Mouse (Mus musculus): ENCODE measurements around the gene Gnmt. TPM values are rescaled to one million over a fixed set of nuclear protein-coding genes. Genes with fewer than 3 reads are reported as not detected.

The Gnmt gene
- polyA plus RNA-seq, 1 experiment from 2014 or later: 0.33 TPM

DNA sequence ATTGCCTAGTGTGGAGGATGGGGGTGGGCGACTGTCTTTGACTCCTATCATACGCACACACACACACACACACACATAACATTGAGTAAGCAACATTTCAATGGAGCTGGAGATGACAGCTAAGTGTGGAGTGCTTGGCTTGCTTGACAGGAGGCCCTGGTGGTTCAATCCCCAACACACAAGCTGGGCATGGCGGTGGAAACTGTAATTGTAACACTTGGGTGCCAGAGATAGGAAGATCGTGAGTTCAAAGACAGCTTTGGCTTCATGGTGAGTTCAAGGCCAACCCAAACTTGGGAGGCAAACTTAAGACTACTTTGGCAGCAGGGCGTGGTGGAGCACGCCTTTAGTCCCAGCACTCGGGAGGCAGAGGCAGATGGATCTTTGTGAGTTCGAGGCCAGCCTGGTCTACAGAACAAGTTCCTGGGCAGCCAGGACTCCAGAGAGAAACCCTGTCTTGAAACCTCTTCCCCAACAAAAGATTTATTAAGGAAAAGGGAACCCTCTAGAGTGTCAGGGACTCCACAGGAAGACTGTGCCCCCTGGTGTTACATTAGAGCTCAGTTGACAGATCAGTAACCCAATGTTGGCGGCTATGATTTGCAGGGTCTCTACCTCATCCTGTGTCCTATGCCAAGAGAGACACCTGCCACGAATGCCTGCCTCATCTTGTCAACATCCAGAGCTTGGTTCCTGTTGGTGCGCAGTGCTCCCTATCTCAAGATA lies 14.0 kb downstream of the Gnmt start:
- Histone ChIP-seq H3K9ac (replicated peaks; ENCODE audit: low read depth, low read length) (no peak overlapping the region), H3K27ac (ENCODE audit: low read length) (no peak overlapping the region), H3K4me1 (ENCODE audit: control insufficient read depth, insufficient read depth, low read length) (peaks cover 10% of the 10 kb centered on the region), H3K9me3 (ENCODE audit: control insufficient read depth, low read depth, low read length) (no peaks in the 10 kb centered on the region), H3K36me3 (ENCODE audit: control insufficient read depth, insufficient read depth, low read length) (peaks cover 30% of the 10 kb centered on the region), H3K27me3 (ENCODE audit: control insufficient read depth, insufficient read depth, low read length) (no peaks in the 10 kb centered on the region), H3K4me2 (replicated peaks; ENCODE audit: low read depth, low read length) (no peak overlapping the region), H3K4me3 (ENCODE audit: low read depth, low read length) (no peak overlapping the region)
- 92% methylated on average over 11 of the region's 11 CpGs for WGBS
- ATAC-seq (ENCODE audit: insufficient number of reproducible peaks, insufficient read depth, low FRiP score, low read depth): no peak

DNA sequence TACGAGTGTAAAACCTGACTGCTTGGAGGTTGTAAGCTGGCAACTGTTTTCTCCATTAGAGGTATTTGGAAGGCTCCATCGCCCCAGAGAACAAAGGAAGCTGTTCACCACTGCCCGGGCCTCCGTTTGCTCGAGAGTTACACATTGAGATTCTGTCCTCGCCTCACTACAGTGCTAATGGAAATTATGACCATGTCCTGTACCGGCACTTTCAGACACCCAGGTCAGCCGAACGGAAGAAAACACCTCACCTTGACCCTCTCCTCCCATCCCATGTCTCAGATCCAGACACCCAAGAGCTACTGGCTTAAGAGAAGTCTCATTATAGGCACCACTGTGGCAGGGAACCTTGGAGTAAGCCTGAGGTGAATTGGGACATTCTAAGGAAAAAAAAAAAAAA lies 15.1 kb downstream of the Gnmt start:
- Histone ChIP-seq H3K27ac (ENCODE audit: low read length) (no peak overlapping the region), H3K4me2 (replicated peaks; ENCODE audit: low read depth, low read length) (no peak overlapping the region), H3K4me1 (ENCODE audit: control insufficient read depth, insufficient read depth, low read length) (peaks cover 10% of the 10 kb centered on the region), H3K4me3 (ENCODE audit: low read depth, low read length) (no peak overlapping the region), H3K9me3 (ENCODE audit: control insufficient read depth, low read depth, low read length) (no peaks in the 10 kb centered on the region), H3K9ac (replicated peaks; ENCODE audit: low read depth, low read length) (no peak overlapping the region), H3K36me3 (ENCODE audit: control insufficient read depth, insufficient read depth, low read length) (peaks cover 30% of the 10 kb centered on the region), H3K27me3 (ENCODE audit: control insufficient read depth, insufficient read depth, low read length) (no peaks in the 10 kb centered on the region)
- WGBS: 84% methylated on average over 9 of the region's 9 CpGs
- no peak for ATAC-seq (ENCODE audit: insufficient number of reproducible peaks, insufficient read depth, low FRiP score, low read depth)

DNA sequence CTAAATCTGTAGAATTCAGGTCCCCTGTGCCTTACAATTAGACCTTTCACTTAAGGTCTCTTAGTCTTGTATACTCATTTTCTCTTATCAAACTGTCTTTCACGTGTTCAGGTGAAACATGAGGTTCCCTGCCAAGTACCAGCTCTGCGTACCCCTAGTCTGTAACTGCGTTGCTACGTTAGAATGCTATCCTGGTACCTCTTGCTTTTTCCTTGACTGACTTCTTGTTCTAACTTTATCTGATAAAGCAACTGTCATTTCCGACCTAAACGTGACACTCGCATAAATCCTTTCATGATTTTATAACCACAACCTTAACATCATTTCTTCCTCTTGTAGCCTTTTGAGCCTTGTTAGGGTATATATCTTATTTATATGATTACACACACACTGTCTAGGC lies 16.5 kb downstream of the Gnmt start:
- Histone ChIP-seq H3K27ac (ENCODE audit: low read length) (no peak overlapping the region), H3K4me1 (ENCODE audit: control insufficient read depth, insufficient read depth, low read length) (peaks cover 10% of the 10 kb centered on the region), H3K27me3 (ENCODE audit: control insufficient read depth, insufficient read depth, low read length) (no peaks in the 10 kb centered on the region), H3K9ac (replicated peaks; ENCODE audit: low read depth, low read length) (peak overlapping the region; percentile 90), H3K4me3 (ENCODE audit: low read depth, low read length) (peak overlapping the region; percentile 100), H3K36me3 (ENCODE audit: control insufficient read depth, insufficient read depth, low read length) (peaks cover 30% of the 10 kb centered on the region; the same call in 1 of the 2 replicates), H3K9me3 (ENCODE audit: control insufficient read depth, low read depth, low read length) (no peaks in the 10 kb centered on the region), H3K4me2 (replicated peaks; ENCODE audit: low read depth, low read length) (peak overlapping the region; percentile 93)
- 64% methylated on average over 7 of the region's 7 CpGs for WGBS
- ATAC-seq (ENCODE audit: insufficient number of reproducible peaks, insufficient read depth, low FRiP score, low read depth): no peak

DNA sequence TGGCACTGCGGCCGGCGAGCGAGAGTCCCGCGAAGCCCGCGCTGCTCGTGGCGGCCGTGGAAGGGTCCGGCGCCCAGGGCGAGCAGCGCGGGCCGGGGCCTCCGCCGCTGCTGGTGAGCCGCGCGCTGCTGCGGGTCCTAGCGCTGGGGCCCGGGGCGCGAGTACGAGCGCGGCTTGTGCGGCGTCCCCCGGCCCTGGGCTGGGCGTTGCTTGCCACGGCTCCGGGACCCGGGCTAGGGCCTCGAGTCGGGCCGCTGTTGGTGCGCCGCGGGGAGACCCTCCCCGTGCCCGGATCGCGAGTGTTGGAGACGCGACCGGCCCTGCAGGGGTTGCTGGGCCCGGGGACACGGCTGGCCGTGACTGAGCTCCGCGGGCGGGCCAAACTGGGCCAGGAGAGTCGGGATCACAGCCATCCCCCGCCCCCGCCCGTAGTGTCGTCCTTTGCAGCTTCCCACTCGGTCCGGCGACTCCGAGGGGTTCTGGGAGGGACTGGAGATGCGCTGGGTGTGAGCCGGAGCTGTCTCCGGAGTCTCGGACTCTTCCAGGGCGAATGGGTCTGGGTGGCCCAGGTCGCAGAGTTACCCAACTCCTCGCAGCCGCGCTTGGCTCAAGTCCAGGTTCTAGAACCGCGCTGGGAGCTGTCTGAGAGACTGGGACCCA lies 17.2 kb downstream of the Gnmt start:
- WGBS: under 1% methylated on average over 71 of the region's 76 CpGs
- peak overlapping the region; percentile 93 for H3K4me2 ChIP-seq (replicated peaks; ENCODE audit: low read depth, low read length)
- ATAC-seq (ENCODE audit: insufficient number of reproducible peaks, insufficient read depth, low FRiP score, low read depth): peak; percentile 47; the same call in 1 of the 2 replicates
- peak overlapping the region; percentile 100 for H3K4me3 ChIP-seq (ENCODE audit: low read depth, low read length)
- H3K27ac ChIP-seq (ENCODE audit: low read length): peak overlapping the region; percentile 71
- peaks cover 10% of the 10 kb centered on the region for H3K4me1 ChIP-seq (ENCODE audit: control insufficient read depth, insufficient read depth, low read length)
- peak overlapping the region; percentile 90 for H3K9ac ChIP-seq (replicated peaks; ENCODE audit: low read depth, low read length)
- H3K9me3 ChIP-seq (ENCODE audit: control insufficient read depth, low read depth, low read length): no peaks in the 10 kb centered on the region
- H3K27me3 ChIP-seq (ENCODE audit: control insufficient read depth, insufficient read depth, low read length): no peaks in the 10 kb centered on the region
- H3K36me3 ChIP-seq (ENCODE audit: control insufficient read depth, insufficient read depth, low read length): peaks cover 27% of the 10 kb centered on the region; the same call in 1 of the 2 replicates

DNA sequence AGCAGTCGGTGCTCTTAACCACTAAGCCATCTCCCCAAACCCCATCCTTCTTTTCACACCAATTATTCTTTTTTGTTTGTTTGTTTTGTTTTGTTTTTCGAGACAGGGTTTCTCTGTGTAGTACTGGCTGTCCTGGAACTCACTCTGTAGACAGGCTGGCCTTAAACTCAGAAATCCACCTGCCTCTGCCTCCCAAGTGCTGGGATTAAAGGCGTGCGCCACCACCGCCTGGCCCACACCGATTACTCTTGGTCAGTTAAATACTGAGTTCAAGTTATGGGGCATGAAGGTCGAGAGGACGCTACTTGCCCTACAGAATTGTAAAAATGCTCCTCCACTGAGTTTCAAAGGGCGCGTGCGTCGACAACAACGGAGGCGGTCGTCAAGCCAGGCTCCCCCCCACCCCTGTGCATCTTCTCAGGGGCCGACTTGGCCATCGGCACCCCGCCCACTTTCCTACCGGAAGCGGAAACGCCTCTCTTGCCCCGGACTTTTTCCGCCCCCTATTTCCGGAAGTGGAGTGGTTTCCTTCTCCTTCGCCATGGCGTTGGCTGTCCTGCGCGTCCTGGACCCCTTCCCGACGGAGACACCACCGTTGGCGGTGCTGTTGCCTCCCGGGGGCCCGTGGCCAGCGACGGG lies 17.9 kb downstream of the Gnmt start, which contains the start of gene Pex6:
Gene Pex6, plus strand, starts transcription at position 505 of the 639 bp plus-strand sequence.
- Histone ChIP-seq H3K4me1 (ENCODE audit: control insufficient read depth, insufficient read depth, low read length) (peaks cover 10% of the 10 kb centered on the region), H3K9ac (replicated peaks; ENCODE audit: low read depth, low read length) (peak within 1 kb of the TSS; percentile 90), H3K9me3 (ENCODE audit: control insufficient read depth, low read depth, low read length) (no peaks in the 10 kb centered on the region), H3K36me3 (ENCODE audit: control insufficient read depth, insufficient read depth, low read length) (peaks cover 22% of the 10 kb centered on the region; the same call in 1 of the 2 replicates), H3K27ac (ENCODE audit: low read length) (peak within 1 kb of the TSS; percentile 71), H3K27me3 (ENCODE audit: control insufficient read depth, insufficient read depth, low read length) (no peaks in the 10 kb centered on the region), H3K4me2 (replicated peaks; ENCODE audit: low read depth, low read length) (peak within 1 kb of the TSS; percentile 93), H3K4me3 (ENCODE audit: low read depth, low read length) (peak within 1 kb of the TSS; percentile 100)
- WGBS: 8% methylated on average over 36 of the region's 36 CpGs
- peak; percentile 87 for ATAC-seq (ENCODE audit: insufficient number of reproducible peaks, insufficient read depth, low FRiP score, low read depth)

DNA sequence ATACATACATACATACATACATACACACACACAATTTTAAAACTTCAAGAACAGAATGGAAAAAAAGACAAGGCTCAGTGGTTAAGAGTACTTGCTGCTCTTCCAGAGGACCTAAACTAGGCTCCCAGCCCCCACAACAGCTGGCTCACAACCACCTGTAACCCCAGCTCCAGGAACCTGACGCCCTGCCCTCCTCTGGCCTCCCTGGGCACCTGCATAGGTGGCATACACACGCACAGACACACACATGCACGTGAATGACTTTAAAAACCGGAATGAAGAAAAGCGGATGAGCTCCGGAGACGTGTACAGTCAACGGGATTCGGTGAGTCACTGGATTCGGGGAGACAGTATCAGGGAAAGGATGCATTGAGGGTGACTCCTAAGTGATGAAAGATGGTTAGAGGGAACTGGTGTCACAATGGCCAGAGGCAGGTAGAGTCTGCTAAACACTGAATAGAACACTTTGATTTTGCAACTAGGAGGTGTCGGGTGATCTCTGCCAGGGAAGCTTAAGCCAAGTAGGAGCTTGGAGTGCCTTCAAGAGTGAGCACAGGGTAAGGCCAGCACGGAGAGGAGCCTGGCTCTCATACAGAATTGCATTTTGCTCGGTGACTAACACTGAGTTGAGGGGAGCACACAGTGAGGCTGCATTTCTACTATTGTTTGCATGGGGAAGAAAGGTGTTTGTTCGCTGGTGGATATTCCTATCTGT lies 22.4 kb downstream of the Gnmt start:
- no peak overlapping the region for H3K27ac ChIP-seq (ENCODE audit: low read length)
- H3K4me2 ChIP-seq (replicated peaks; ENCODE audit: low read depth, low read length): no peak overlapping the region
- H3K9me3 ChIP-seq (ENCODE audit: control insufficient read depth, low read depth, low read length): no peaks in the 10 kb centered on the region
- peaks cover 27% of the 10 kb centered on the region for H3K4me1 ChIP-seq (ENCODE audit: control insufficient read depth, insufficient read depth, low read length)
- no peak for ATAC-seq (ENCODE audit: insufficient number of reproducible peaks, insufficient read depth, low FRiP score, low read depth)
- 92% methylated on average over 14 of the region's 14 CpGs for WGBS
- H3K36me3 ChIP-seq (ENCODE audit: control insufficient read depth, insufficient read depth, low read length): no peaks in the 10 kb centered on the region
- H3K9ac ChIP-seq (replicated peaks; ENCODE audit: low read depth, low read length): 0 out of 2 replicates have a peak overlapping the region, but pooled peaks have one; percentile 18
- H3K4me3 ChIP-seq (ENCODE audit: low read depth, low read length): no peak overlapping the region
- no peaks in the 10 kb centered on the region for H3K27me3 ChIP-seq (ENCODE audit: control insufficient read depth, insufficient read depth, low read length)

DNA sequence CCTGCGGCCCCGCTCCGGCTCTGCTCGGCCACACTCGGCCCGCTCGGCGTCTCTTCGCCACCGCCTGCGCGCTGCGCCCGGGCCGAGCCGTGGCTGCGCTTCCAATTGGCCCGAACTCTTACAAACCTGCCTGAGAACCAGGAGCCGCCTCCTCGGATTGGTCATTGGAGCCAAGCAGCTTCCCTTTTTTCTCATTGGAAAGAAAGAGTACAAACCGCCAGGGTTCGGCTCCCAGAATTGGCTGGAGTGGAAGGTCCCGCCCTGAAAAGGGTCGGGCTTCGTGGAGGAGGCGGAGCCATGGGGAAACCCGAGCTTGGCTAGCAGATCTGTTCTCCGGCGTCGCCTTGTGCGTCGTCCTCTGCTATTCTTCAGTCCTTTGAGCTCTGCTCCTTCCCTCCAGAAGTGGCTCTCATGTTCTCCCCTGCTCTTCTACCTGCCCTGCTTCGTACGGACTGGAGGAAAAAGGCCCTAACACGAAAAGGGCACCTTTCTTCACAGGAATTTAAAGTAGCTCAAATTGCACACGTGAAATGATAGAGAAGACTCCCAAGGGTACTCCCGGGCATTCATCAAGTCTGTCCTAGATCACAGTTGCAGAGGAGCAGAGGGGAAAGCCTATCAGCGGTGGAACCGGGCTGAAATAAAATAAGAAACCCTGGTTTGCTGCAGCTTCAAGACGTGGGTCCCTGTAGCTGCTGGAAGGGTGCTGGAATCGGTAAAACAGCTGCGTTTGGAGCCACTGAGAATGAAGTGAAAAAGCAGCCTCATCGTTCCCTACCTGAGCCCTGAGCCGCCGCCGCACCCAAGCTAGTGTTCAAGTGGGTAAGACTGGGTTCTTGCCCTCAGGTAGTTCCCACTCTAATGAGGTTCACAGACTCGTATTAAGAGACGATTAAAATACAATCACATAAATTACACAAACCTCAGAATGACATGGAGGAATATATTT lies 23.8 kb downstream of the Gnmt start, which contains the start of gene Ppp2r5d:
Gene Ppp2r5d, minus strand, starts transcription at position 225 of the 949 bp plus-strand sequence.
- peak; percentile 96 for ATAC-seq (ENCODE audit: insufficient number of reproducible peaks, insufficient read depth, low FRiP score, low read depth)
- Histone ChIP-seq H3K4me3 (ENCODE audit: low read depth, low read length) (peak within 1 kb of the TSS; percentile 89), H3K36me3 (ENCODE audit: control insufficient read depth, insufficient read depth, low read length) (no peaks in the 10 kb centered on the region; the same call in 1 of the 2 replicates), H3K9ac (replicated peaks; ENCODE audit: low read depth, low read length) (peak within 1 kb of the TSS; percentile 86), H3K4me1 (ENCODE audit: control insufficient read depth, insufficient read depth, low read length) (peaks cover 27% of the 10 kb centered on the region), H3K9me3 (ENCODE audit: control insufficient read depth, low read depth, low read length) (no peaks in the 10 kb centered on the region), H3K27ac (ENCODE audit: low read length) (peak within 1 kb of the TSS; percentile 96), H3K4me2 (replicated peaks; ENCODE audit: low read depth, low read length) (peak within 1 kb of the TSS; percentile 79), H3K27me3 (ENCODE audit: control insufficient read depth, insufficient read depth, low read length) (no peaks in the 10 kb centered on the region)
- WGBS: under 1% methylated on average over 48 of the region's 48 CpGs
